Mouse (Mus musculus): ENCODE measurements at regions not wholly inside any gene's neighbourhood (a gene's known extent, or its start where the extent isn't known, plus 50 kb on each side); places are given as distances from the start of the nearest gene placed in this dataset.

- TF ChIP-seq CTCF (IDR thresholded peaks at IDR 0.05; ENCODE audit: low read depth, low read length) (no peak), POLR2A (IDR thresholded peaks at IDR 0.05; ENCODE audit: extremely low read depth, insufficient read depth, low read length) (no peak)
These were observed 152.9 kb upstream of the Thbs1 start for GRCm38 (mm10) chr2:117958737-117959136.

All from liver, adult 2 months (tissue).